Mouse (Mus musculus) hindbrain, embryonic 15.5 days (tissue): ENCODE measurements at regions not wholly inside any gene's neighbourhood (a gene's known extent, or its start where the extent isn't known, plus 50 kb on each side); places are given as distances from the start of the nearest gene placed in this dataset.

Experiments
- ATAC-seq: fragments of 200-750 bp; cut with Nextera tagmentation; 2 replicates; pipeline ENCODE4 v1.8.0; 2017; ENCODE audit warnings: low read depth, moderate number of reproducible peaks, moderate TSS enrichment; ENCODE audit not compliant: low FRiP score
- H3K27ac ChIP-seq: fragments of 300-500 bp; sonication (generic); replicated peaks from 2 replicates; pipeline ENCODE4 v1.5.1; 2015; ENCODE audit warnings: mild to moderate bottlenecking, inconsistent platforms
- H3K27me3 ChIP-seq: fragments of 300-500 bp; sonication (generic); 2 replicates; pipeline ENCODE4 v1.6.1; 2015; ENCODE audit warnings: control low read depth, inconsistent platforms
- H3K36me3 ChIP-seq: fragments of 300-500 bp; sonication (generic); 2 replicates; pipeline ENCODE4 v1.6.1; 2015; ENCODE audit warnings: control low read depth, inconsistent platforms
- H3K4me1 ChIP-seq: fragments of 300-500 bp; sonication (generic); replicated peaks from 2 replicates; pipeline ENCODE4 v1.6.1; 2015; ENCODE audit warnings: control low read depth, inconsistent platforms
- H3K4me2 ChIP-seq: fragments of 300-500 bp; sonication (generic); 2 replicates; pipeline ENCODE4 v1.6.1; 2015; ENCODE audit warnings: moderate library complexity, mild to moderate bottlenecking, inconsistent platforms
- H3K4me3 ChIP-seq: fragments of 300-500 bp; sonication (generic); 2 replicates; pipeline ENCODE4 v1.5.1; 2015; ENCODE audit warnings: mild to moderate bottlenecking, inconsistent platforms
- H3K9ac ChIP-seq: fragments of 300-500 bp; sonication (generic); 2 replicates; pipeline ENCODE4 v1.6.1; 2015; ENCODE audit warnings: inconsistent platforms
- H3K9me3 ChIP-seq: fragments of 300-500 bp; sonication (generic); 2 replicates; pipeline ENCODE4 v1.6.1; 2016; ENCODE audit warnings: control low read depth, inconsistent platforms
- WGBS: fragments of 180-500 bp; shearing (Covaris S2); methylation state at CpG from one replicate; pipeline ENCODE4 v1.1.7; 2015; 5-methylcytosine and 5-hydroxymethylcytosine counted together

- Histone ChIP-seq H3K27ac (no peak overlapping the region), H3K27me3 (no peaks in the 10 kb centered on the region), H3K4me1 (peaks cover 15% of the 10 kb centered on the region), H3K9ac (no peak overlapping the region), H3K4me2 (no peak overlapping the region), H3K36me3 (no peaks in the 10 kb centered on the region), H3K9me3 (no peaks in the 10 kb centered on the region), H3K4me3 (no peak overlapping the region)
- WGBS, result 67% methylated on average over 4 of the region's 4 CpGs
- no peak for ATAC-seq
Measured at GRCm38 (mm10) chr6:50037614-50038013, 72.4 kb upstream of the Mpp6 start.

GRCm38 (mm10) chr6:50038369-50038768, 71.7 kb upstream of the Mpp6 start:
- H3K4me3 ChIP-seq, result no peak overlapping the region
- no peaks in the 10 kb centered on the region for H3K9me3 ChIP-seq
- H3K36me3 ChIP-seq, result no peaks in the 10 kb centered on the region
- H3K27ac ChIP-seq, result no peak overlapping the region
- H3K27me3 ChIP-seq, result no peaks in the 10 kb centered on the region
- peaks cover 7% of the 10 kb centered on the region for H3K4me1 ChIP-seq
- no peak for ATAC-seq
- no peak overlapping the region for H3K4me2 ChIP-seq
- 70% methylated on average over 3 of the region's 3 CpGs for WGBS
- no peak overlapping the region for H3K9ac ChIP-seq

- H3K27ac ChIP-seq, result no peak overlapping the region
- H3K27me3 ChIP-seq, result no peaks in the 10 kb centered on the region
- no peak overlapping the region for H3K4me3 ChIP-seq
- no peak for ATAC-seq
- no peak overlapping the region for H3K4me2 ChIP-seq
- WGBS, result 53% methylated on average over 10 of the region's 10 CpGs
- no peak overlapping the region for H3K9ac ChIP-seq
- peaks cover 3% of the 10 kb centered on the region for H3K4me1 ChIP-seq
- no peaks in the 10 kb centered on the region for H3K36me3 ChIP-seq
- no peaks in the 10 kb centered on the region for H3K9me3 ChIP-seq
Measured at GRCm38 (mm10) chr6:50041044-50041443, 69.0 kb upstream of the Mpp6 start.

- Histone ChIP-seq H3K9me3 (no peaks in the 10 kb centered on the region), H3K4me2 (no peak overlapping the region), H3K27ac (no peak overlapping the region), H3K4me1 (peaks cover 3% of the 10 kb centered on the region), H3K4me3 (no peak overlapping the region), H3K27me3 (no peaks in the 10 kb centered on the region), H3K9ac (no peak overlapping the region), H3K36me3 (no peaks in the 10 kb centered on the region)
- 62% methylated on average over 3 of the region's 3 CpGs for WGBS
- no peak for ATAC-seq
Measured at GRCm38 (mm10) chr6:50042127-50042526, 67.9 kb upstream of the Mpp6 start.

- no peak for ATAC-seq
- Histone ChIP-seq H3K9ac (no peak overlapping the region), H3K36me3 (no peaks in the 10 kb centered on the region), H3K4me1 (no peaks in the 10 kb centered on the region; the same call in 1 of the 2 replicates), H3K4me2 (no peak overlapping the region), H3K27ac (no peak overlapping the region), H3K4me3 (no peak overlapping the region), H3K27me3 (no peaks in the 10 kb centered on the region), H3K9me3 (no peaks in the 10 kb centered on the region)
- 69% methylated on average over 1 of the region's 1 CpGs for WGBS
Measured at GRCm38 (mm10) chr6:50044165-50044564, 65.9 kb upstream of the Mpp6 start.

GRCm38 (mm10) chr6:50046721-50047120, 63.3 kb upstream of the Mpp6 start:
- Histone ChIP-seq H3K36me3 (no peaks in the 10 kb centered on the region), H3K27ac (no peak overlapping the region), H3K4me3 (no peak overlapping the region), H3K27me3 (no peaks in the 10 kb centered on the region), H3K4me1 (no peaks in the 10 kb centered on the region), H3K9me3 (no peaks in the 10 kb centered on the region), H3K4me2 (no peak overlapping the region), H3K9ac (no peak overlapping the region)
- WGBS, result 67% methylated on average over 5 of the region's 5 CpGs
- no peak for ATAC-seq

- Histone ChIP-seq H3K4me3 (no peak overlapping the region), H3K27me3 (0 out of 2 replicates have a peak, but pooled peaks cover 2% of the 10 kb centered on the region), H3K9ac (no peak overlapping the region), H3K9me3 (no peaks in the 10 kb centered on the region), H3K4me1 (no peaks in the 10 kb centered on the region), H3K27ac (no peak overlapping the region), H3K36me3 (no peaks in the 10 kb centered on the region), H3K4me2 (no peak overlapping the region)
- no peak for ATAC-seq
- 83% methylated on average over 2 of the region's 2 CpGs for WGBS
Measured at GRCm38 (mm10) chr6:50052416-50052815, 57.6 kb upstream of the Mpp6 start.

GRCm38 (mm10) chr6:50053086-50053485, 57.0 kb upstream of the Mpp6 start:
- H3K4me2 ChIP-seq, result no peak overlapping the region
- H3K36me3 ChIP-seq, result no peaks in the 10 kb centered on the region
- H3K27ac ChIP-seq, result no peak overlapping the region
- no peak for ATAC-seq
- 45% methylated on average over 2 of the region's 2 CpGs for WGBS
- H3K9me3 ChIP-seq, result no peaks in the 10 kb centered on the region
- no peaks in the 10 kb centered on the region for H3K4me1 ChIP-seq
- 0 out of 2 replicates have a peak, but pooled peaks cover 2% of the 10 kb centered on the region for H3K27me3 ChIP-seq
- H3K4me3 ChIP-seq, result no peak overlapping the region
- no peak overlapping the region for H3K9ac ChIP-seq

- Histone ChIP-seq H3K36me3 (no peaks in the 10 kb centered on the region), H3K4me2 (no peak overlapping the region), H3K9ac (no peak overlapping the region), H3K27ac (no peak overlapping the region), H3K4me3 (no peak overlapping the region), H3K27me3 (0 out of 2 replicates have a peak, but pooled peaks cover 2% of the 10 kb centered on the region), H3K9me3 (no peaks in the 10 kb centered on the region), H3K4me1 (no peaks in the 10 kb centered on the region)
- ATAC-seq, result no peak
- 77% methylated on average over 13 of the region's 13 CpGs for WGBS
Measured at GRCm38 (mm10) chr6:50054233-50054632, 55.8 kb upstream of the Mpp6 start.

GRCm38 (mm10) chr6:50058596-50058995, 51.4 kb upstream of the Mpp6 start:
- Histone ChIP-seq H3K36me3 (no peaks in the 10 kb centered on the region), H3K27me3 (no peaks in the 10 kb centered on the region), H3K4me2 (no peak overlapping the region), H3K9me3 (no peaks in the 10 kb centered on the region), H3K9ac (no peak overlapping the region), H3K4me1 (no peaks in the 10 kb centered on the region), H3K4me3 (no peak overlapping the region), H3K27ac (no peak overlapping the region)
- no peak for ATAC-seq
- 94% methylated on average over 11 of the region's 11 CpGs for WGBS

- Histone ChIP-seq H3K27me3 (no peaks in the 10 kb centered on the region), H3K27ac (no peak overlapping the region), H3K36me3 (no peaks in the 10 kb centered on the region), H3K4me1 (no peaks in the 10 kb centered on the region), H3K9ac (no peak overlapping the region), H3K4me2 (no peak overlapping the region), H3K4me3 (no peak overlapping the region), H3K9me3 (no peaks in the 10 kb centered on the region)
- ATAC-seq, result no peak
- 88% methylated on average over 3 of the region's 3 CpGs for WGBS
Measured at GRCm38 (mm10) chr6:50059917-50060316, 50.1 kb upstream of the Mpp6 start.
